Mouse (Mus musculus) embryonic facial prominence, embryonic 12.5 days (tissue): ENCODE data around the gene Minos1. TPM values are rescaled to one million over a fixed set of nuclear protein-coding genes. Genes with fewer than 3 reads are reported as not detected.

Experiments
- ATAC-seq: fragments of 200-750 bp; cut with Nextera tagmentation; 2 replicates; pipeline ENCODE4 v1.8.0; 2017; ENCODE audit not compliant: insufficient number of reproducible peaks, insufficient read depth, low FRiP score, low TSS enrichment
- H3K27ac ChIP-seq: fragments of 300-500 bp; sonication (generic); 2 replicates; pipeline ENCODE4 v1.5.1; 2016; ENCODE audit warnings: mild to moderate bottlenecking
- H3K27me3 ChIP-seq: fragments of 300-500 bp; sonication (generic); 2 replicates; pipeline ENCODE4 v1.6.1; 2016; ENCODE audit warnings: mild to moderate bottlenecking, moderate library complexity
- H3K36me3 ChIP-seq: fragments of 300-500 bp; sonication (generic); 2 replicates; pipeline ENCODE4 v1.6.1; 2016; ENCODE audit warnings: mild to moderate bottlenecking
- H3K4me1 ChIP-seq: fragments of 300-500 bp; sonication (generic); 2 replicates; pipeline ENCODE4 v1.6.1; 2016
- H3K4me2 ChIP-seq: fragments of 300-500 bp; sonication (generic); replicated peaks from 2 replicates; pipeline ENCODE4 v1.6.1; 2016; ENCODE audit warnings: mild to moderate bottlenecking, moderate library complexity
- H3K4me3 ChIP-seq: fragments of 300-500 bp; sonication (generic); 2 replicates; pipeline ENCODE4 v1.5.1; 2016; ENCODE audit warnings: mild to moderate bottlenecking
- H3K9ac ChIP-seq: fragments of 300-500 bp; sonication (generic); 2 replicates; pipeline ENCODE4 v1.6.1; 2016; ENCODE audit warnings: mild to moderate bottlenecking, moderate library complexity
- H3K9me3 ChIP-seq: fragments of 300-500 bp; sonication (generic); 2 replicates; pipeline ENCODE4 v1.6.1; 2016; ENCODE audit warnings: mild to moderate bottlenecking, moderate library complexity
- WGBS: fragments of 180-500 bp; shearing (Covaris S2); methylation state at CpG from one replicate; pipeline ENCODE4 v1.1.7; 2016; 5-methylcytosine and 5-hydroxymethylcytosine counted together
- polyA plus RNA-seq: library from polyadenylated mRNA; unstranded; fragments of >200 nt; fragmentation: Nextera tagmentation; extraction: Ambion mirVana; gene quantifications from 2 replicates; pipeline ENCODE4 v1.2.1, GENCODE M21; 2016

Minos1 gene
- polyA plus RNA-seq, 1 experiment from 2014 or later: 505 TPM

DNA sequence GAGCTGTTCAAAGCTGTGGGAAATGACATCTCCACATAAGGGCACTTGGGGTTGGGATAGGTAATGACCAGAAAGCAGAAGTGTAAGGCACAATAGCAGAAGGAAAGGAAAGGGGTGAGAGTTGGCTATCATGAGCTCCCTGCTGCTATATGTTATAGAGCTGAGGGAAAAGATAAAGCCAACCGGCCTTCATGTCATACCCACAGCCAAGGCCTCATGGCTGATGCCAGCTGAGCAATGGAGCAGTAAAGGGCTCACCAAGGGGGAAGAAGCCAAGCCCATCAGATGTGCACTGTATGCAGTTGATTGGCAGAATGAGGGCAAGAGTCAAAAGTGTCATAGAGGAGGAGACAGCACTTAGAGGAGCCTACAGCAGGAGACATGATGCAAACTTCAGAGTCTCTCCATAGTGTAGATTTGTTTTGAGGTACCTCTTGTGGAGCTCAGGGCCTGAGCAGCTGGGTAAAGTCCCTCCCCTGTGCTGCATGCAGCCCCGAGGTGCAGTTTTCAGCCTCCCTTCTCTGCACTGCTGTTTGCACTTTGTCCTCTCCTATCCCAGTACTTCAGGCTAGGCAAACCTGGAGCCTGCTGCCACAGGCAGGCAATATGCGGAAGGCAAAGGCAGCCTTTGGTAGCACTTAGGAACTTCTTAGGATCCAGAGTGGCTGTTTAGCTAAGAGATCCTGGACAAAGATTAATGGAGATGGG is 14.4 kb downstream of the Minos1 start:
- Histone ChIP-seq H3K27me3 (no peaks in the 10 kb centered on the region), H3K9ac (no peak overlapping the region), H3K36me3 (no peaks in the 10 kb centered on the region), H3K9me3 (no peaks in the 10 kb centered on the region), H3K4me3 (no peak overlapping the region), H3K4me1 (peaks cover 19% of the 10 kb centered on the region), H3K27ac (no peak overlapping the region), H3K4me2 (no peak overlapping the region)
- no peak for ATAC-seq
- WGBS: 79% methylated on average over 3 of the region's 3 CpGs

DNA sequence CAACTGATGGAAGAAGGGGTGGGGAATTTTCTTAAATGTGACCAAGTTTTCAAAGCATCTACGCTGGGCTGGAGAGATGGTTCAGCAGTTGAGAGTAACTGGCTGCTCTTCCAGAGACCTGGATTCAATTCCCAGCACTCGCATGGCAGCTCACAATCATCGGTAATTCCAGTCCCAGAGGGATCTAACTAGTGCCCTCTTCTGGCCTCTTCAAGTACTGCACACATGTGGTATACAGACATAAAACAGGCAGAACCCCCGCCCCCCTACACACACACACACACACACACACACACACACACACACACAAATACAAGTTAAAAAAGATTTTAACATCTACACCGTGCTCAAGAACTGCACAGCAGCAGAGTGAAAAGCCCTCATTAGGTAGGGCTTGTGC is 15.2 kb downstream of the Minos1 start:
- no peaks in the 10 kb centered on the region for H3K36me3 ChIP-seq
- H3K27ac ChIP-seq: no peak overlapping the region
- H3K9ac ChIP-seq: no peak overlapping the region
- H3K4me1 ChIP-seq: peaks cover 22% of the 10 kb centered on the region
- no peaks in the 10 kb centered on the region for H3K9me3 ChIP-seq
- no peaks in the 10 kb centered on the region for H3K27me3 ChIP-seq
- no peak overlapping the region for H3K4me3 ChIP-seq
- ATAC-seq: no peak
- H3K4me2 ChIP-seq: no peak overlapping the region
- WGBS: 84% methylated on average over 5 of the region's 5 CpGs

DNA sequence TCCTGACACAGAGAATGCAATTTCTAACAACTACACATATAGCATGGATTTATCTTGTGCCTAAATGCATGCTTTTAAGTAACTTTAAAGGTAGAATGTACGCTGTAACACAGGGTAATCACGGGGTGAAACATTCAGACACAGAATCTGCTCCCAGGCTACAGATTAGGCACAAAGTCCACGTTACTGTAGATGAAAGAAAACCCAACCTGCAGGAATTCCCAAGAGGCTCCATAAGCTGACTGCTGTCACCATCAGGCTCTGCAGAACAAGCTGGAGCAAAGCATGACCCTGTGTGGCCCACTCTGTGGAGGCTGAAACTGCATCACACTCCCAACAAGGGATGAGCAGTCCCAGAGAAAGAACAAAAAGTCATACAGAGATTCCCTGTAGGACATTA is 18.4 kb downstream of the Minos1 start:
- Histone ChIP-seq H3K36me3 (no peaks in the 10 kb centered on the region), H3K4me3 (no peak overlapping the region), H3K27me3 (no peaks in the 10 kb centered on the region), H3K27ac (no peak overlapping the region), H3K9me3 (no peaks in the 10 kb centered on the region), H3K9ac (no peak overlapping the region), H3K4me2 (no peak overlapping the region), H3K4me1 (peaks cover 24% of the 10 kb centered on the region)
- ATAC-seq: no peak
- WGBS: 63% methylated on average over 3 of the region's 3 CpGs

DNA sequence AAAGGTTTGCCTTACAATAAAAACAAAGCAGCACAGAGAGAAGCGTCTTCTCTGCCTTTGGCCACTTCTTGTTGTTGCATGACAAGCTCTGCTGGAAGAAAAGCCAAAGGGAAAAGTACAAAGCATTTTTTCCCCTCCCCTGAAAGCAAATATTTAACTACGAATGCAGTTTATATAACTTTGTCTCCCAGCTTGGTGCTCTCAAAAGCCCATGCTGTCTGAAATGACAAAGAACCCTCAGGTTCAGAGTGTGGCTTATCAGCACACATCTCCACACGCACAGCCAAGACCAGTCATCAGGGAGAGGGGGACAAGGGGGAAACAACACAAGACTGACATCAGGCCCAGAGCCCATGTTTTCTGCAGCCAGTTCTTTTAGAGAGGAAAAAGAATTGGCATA is 19.5 kb downstream of the Minos1 start:
- Histone ChIP-seq H3K9me3 (no peaks in the 10 kb centered on the region), H3K27me3 (no peaks in the 10 kb centered on the region), H3K4me3 (no peak overlapping the region), H3K4me2 (no peak overlapping the region), H3K9ac (no peak overlapping the region), H3K4me1 (peaks cover 24% of the 10 kb centered on the region), H3K27ac (peak overlapping the region; percentile 72), H3K36me3 (no peaks in the 10 kb centered on the region)
- ATAC-seq: no peak
- 35% methylated on average over 3 of the region's 3 CpGs for WGBS

DNA sequence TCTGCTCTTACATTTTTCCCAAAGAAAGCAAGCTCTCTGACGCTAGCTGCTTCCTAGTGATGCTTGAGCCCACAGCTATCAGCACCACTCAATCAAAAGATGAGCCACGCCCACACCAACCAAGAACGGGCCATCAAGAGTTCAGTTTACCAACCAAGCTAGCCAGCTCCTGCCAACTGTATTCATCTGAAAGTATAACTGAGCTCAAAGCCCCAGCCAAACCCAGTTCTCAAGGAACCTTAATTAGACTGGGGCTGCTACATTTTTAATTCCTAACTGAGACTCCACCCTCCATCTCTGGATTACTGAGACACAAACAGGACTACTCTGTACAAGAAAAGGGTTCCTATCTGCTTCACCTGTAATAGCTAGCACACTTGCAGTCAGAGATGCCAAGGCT is 20.1 kb downstream of the Minos1 start:
- H3K4me3 ChIP-seq: no peak overlapping the region
- no peak overlapping the region for H3K4me2 ChIP-seq
- no peaks in the 10 kb centered on the region for H3K36me3 ChIP-seq
- H3K9ac ChIP-seq: no peak overlapping the region
- no peaks in the 10 kb centered on the region for H3K9me3 ChIP-seq
- H3K4me1 ChIP-seq: peaks cover 24% of the 10 kb centered on the region
- H3K27me3 ChIP-seq: no peaks in the 10 kb centered on the region
- H3K27ac ChIP-seq: peak overlapping the region; percentile 72
- no peak for ATAC-seq
- 66% methylated on average over 3 of the region's 3 CpGs for WGBS

DNA sequence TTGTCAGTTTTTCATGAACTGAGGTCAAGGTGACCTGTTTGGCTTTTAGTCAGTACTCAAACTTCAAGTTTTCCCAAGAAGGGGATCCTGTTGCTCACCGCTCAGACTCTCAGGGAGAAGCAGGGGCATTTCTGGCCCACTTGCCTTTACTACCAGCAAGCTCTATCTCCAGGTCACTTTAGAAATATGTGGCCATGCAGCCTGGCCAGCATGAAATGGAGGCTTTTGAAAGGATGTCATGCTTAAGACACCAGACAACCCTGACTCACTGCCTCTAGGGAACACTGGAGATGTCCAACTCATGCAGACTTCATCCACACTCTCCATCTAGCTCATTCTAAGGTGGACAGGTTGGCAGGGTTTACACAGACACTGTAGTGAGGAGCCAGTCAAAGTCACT is 25.5 kb downstream of the Minos1 start:
- Histone ChIP-seq H3K4me2 (no peak overlapping the region), H3K4me1 (peaks cover 21% of the 10 kb centered on the region), H3K27ac (no peak overlapping the region), H3K27me3 (no peaks in the 10 kb centered on the region), H3K9me3 (no peaks in the 10 kb centered on the region), H3K9ac (no peak overlapping the region), H3K4me3 (no peak overlapping the region), H3K36me3 (peaks cover 27% of the 10 kb centered on the region)
- no peak for ATAC-seq
- 97% methylated on average over 1 of the region's 1 CpGs for WGBS

DNA sequence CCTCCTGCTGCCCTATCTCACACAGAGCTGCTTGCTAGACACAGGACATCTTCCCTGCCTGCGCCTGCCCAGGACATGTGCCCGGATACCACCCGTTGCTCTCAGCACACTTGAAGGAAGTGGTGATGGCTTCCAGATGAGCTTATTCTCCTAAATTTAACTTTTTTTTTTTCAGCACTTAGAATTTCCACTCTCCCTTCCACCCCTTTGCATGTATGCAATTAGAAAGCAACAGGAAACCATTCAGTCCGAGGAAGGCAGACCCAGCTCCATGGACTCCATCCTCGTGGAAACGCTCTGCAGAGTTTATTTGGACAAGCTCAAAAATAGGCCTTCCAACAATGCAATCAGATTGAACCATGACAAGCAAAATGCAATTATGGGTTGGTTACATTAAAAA is 29.4 kb downstream of the Minos1 start:
- 39% methylated on average over 6 of the region's 6 CpGs for WGBS
- Histone ChIP-seq H3K36me3 (peaks cover 27% of the 10 kb centered on the region), H3K4me2 (no peak overlapping the region), H3K9me3 (no peaks in the 10 kb centered on the region), H3K4me1 (peaks cover 24% of the 10 kb centered on the region), H3K9ac (no peak overlapping the region), H3K27me3 (no peaks in the 10 kb centered on the region), H3K4me3 (no peak overlapping the region), H3K27ac (peak overlapping the region; percentile 47; the same call in 1 of the 2 replicates)
- no peak for ATAC-seq

DNA sequence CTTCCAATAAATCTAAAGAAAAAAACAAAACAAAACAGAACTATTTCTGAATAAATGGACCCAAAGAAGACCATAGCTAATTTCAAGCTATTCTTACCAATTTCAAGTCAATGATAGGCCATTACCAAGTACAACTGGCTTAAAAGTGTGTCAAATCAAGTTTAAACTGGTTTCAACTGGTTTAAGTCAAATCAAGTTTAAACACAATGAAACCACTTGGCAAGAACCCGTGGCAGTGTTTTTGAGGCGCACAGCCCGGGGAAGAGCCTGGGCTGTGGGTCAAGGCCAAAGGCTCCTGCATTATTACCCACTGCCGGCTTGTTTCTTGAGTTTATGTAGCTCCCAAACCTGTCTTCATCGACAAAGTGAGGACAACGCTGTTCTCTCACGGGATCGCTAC is 30.6 kb downstream of the Minos1 start:
- 92% methylated on average over 8 of the region's 8 CpGs for WGBS

DNA sequence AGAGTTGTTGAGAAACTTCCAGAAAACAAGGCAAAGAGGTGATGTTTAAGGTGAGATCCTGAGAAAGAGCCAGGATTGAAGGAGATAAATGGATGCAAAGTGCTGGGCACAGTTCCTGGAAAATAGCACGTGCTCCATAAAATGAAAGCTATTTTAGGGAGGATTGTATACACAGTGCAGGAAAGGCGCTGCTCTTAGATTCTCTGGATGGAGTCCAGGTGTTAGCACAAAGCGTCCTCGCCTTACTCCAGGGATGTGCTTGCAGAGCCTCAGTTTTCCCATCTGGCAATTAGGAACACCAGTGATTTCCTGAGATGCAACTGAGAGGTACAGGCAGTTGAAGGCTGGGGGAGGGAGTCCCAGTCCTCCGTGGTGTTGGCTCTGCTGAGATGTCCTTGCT is 34.7 kb downstream of the Minos1 start:
- Histone ChIP-seq H3K9ac (no peak overlapping the region), H3K36me3 (no peaks in the 10 kb centered on the region), H3K9me3 (no peaks in the 10 kb centered on the region), H3K27ac (no peak overlapping the region), H3K4me3 (no peak overlapping the region), H3K27me3 (peaks cover 16% of the 10 kb centered on the region; the same call in 1 of the 2 replicates), H3K4me2 (no peak overlapping the region), H3K4me1 (peaks cover 16% of the 10 kb centered on the region)
- ATAC-seq: no peak
- WGBS: 80% methylated on average over 5 of the region's 5 CpGs

More for the DNA sequence above, 30.6 kb downstream of the Minos1 start:
- H3K9ac ChIP-seq: no peak overlapping the region
- no peak overlapping the region for H3K4me2 ChIP-seq
- H3K27me3 ChIP-seq: no peaks in the 10 kb centered on the region
- ATAC-seq: no peak
- H3K4me1 ChIP-seq: peaks cover 24% of the 10 kb centered on the region
- no peak overlapping the region for H3K27ac ChIP-seq
- H3K36me3 ChIP-seq: peaks cover 27% of the 10 kb centered on the region
- no peaks in the 10 kb centered on the region for H3K9me3 ChIP-seq
- no peak overlapping the region for H3K4me3 ChIP-seq

DNA sequence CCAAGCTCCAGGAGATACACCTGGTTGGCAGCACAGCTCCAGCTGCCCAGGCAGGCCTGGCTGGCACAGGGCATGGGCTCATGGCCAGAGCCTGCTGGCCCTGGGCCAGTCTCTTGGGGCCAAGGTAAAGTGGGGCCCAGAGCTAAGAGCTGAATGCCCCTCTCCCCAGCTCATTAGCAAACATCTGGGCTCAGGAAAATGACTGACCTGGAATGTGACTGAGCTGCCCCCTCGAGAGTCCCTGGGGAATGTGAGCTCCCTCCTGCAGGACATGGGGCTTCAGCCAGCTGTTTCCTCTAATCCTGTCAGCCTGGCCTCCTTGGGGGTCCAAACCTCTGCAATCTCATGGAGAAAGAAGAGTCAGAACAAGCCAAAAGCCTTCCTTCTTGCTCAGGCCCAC is 35.5 kb downstream of the Minos1 start:
- Histone ChIP-seq H3K36me3 (0 out of 2 replicates have a peak, but pooled peaks cover 2% of the 10 kb centered on the region), H3K4me3 (no peak overlapping the region), H3K27ac (no peak overlapping the region), H3K4me1 (peaks cover 21% of the 10 kb centered on the region), H3K9ac (no peak overlapping the region), H3K4me2 (no peak overlapping the region), H3K27me3 (peaks cover 23% of the 10 kb centered on the region), H3K9me3 (no peaks in the 10 kb centered on the region)
- ATAC-seq: no peak
- 28% methylated on average over 1 of the region's 1 CpGs for WGBS

DNA sequence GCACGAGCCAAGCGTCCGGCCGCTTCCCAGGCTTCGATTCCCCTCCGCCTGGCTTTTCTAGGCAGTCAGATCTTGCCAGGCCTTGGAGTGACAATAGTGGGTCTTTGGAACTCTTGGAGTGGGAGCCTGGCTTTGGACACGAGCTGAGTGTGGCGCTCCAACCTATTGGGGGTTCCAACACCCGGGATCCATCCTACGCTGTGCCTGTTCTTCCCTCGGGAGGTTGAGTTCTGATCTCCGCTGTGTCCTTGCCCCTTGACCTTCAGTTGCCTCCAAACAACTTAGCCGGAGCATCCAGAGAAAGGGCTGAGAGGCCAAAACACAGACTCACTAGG is 37.8 kb downstream of the Minos1 start:
- peak overlapping the region; percentile 80 for H3K4me3 ChIP-seq
- H3K4me2 ChIP-seq: peak overlapping the region; percentile 76
- H3K4me1 ChIP-seq: peaks cover 34% of the 10 kb centered on the region
- ATAC-seq: no peak
- peak overlapping the region; percentile 88; the same call in 1 of the 2 replicates for H3K27ac ChIP-seq
- H3K27me3 ChIP-seq: peaks cover 27% of the 10 kb centered on the region
- WGBS: 25% methylated on average over 13 of the region's 13 CpGs
- H3K9me3 ChIP-seq: no peaks in the 10 kb centered on the region
- 0 out of 2 replicates have a peak, but pooled peaks cover 7% of the 10 kb centered on the region for H3K36me3 ChIP-seq
- peak overlapping the region; percentile 92 for H3K9ac ChIP-seq

DNA sequence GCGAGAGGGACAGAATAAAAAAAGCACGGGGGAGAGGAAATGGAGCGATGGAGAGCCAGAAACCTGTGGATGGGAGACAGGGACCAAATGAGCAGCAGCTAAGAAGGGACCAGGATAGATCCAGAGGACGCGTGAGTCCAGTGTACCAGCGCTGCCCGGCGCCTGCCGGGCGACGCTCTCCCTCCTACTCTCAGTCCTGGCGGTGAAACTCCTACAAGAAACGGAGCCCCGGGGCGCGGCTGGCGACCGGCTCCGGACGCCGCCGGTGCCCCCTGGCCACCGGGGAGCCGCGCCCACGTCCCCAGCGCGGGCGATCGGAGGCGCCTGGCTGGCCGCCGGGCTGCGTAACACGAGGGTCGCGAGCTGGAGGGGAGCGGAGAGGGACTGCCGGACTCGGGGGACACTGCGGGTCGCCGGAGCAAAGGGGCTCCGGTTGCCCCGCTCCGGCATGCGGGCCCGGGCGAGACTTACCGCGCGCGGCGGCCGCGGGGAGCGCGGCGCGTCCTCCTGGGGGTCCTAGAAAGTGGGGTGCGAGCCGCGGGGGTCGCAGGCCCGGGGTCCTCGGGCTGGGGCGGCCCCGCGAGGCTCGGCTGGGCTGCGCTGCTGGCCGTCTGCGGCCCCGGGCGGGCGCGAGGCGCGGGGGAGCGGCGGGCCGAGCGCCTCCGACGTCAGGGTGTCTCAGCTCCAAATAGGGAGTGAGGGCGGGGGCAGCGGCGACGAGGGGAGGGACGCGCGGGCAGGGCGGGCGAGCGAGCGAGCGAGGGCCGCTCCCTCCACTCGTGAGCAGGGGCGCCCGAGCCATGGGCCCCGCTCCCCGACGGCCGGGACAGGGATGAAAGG is 38.3 kb downstream of the Minos1 start, which contains the start of gene Nbl1:
Gene Nbl1, minus strand, starts transcription at position 638 of the 840 bp plus-strand sequence.
- Histone ChIP-seq H3K4me2 (peak within 1 kb of the TSS; percentile 76), H3K4me1 (peaks cover 35% of the 10 kb centered on the region), H3K27ac (peak within 1 kb of the TSS; percentile 88), H3K9ac (peak within 1 kb of the TSS; percentile 92), H3K9me3 (no peaks in the 10 kb centered on the region), H3K27me3 (peaks cover 28% of the 10 kb centered on the region), H3K36me3 (0 out of 2 replicates have a peak, but pooled peaks cover 7% of the 10 kb centered on the region), H3K4me3 (peak within 1 kb of the TSS; percentile 80)
- no peak for ATAC-seq
- 1% methylated on average over 89 of the region's 105 CpGs for WGBS
